Comparison of ENCODE assay signal across 8 mouse cellular contexts in the genomic region with DNA sequence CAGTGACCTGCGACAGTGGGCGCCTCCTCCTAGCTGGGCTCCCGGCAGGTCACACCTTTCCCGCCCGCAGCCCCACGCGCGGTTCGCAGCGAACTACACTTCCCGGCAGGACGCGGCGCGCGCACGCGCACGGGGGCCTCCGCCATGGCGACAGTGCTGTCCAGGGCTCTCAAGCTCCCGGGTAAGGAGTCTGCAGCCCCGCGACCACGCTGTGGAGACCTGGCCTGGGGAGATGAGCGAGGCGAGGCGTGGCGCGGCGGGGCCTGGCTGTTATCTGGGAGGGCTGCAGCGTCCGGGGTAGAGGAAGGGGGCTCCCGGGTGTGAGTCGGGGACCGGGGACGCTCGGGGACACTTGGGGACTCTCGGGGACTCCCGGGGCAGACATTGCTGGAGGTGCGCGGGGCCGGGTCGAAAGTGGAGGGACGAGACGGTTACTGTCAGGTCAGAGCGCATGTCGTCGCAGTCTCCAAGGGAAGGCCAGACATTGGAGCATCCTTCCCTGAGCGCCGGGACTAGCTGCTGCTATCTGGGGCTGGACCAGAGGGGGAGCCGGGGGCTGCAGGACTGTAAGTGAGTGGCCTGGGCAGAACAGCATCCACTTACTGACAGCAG. TPM values are rescaled to one million over a fixed set of nuclear protein-coding genes. Genes with fewer than 3 reads are reported as not detected.
A peak's percentile ranks its signal among the peaks of the same experiment; 100 is the strongest.
DNase-seq lines count a peak whose midpoint lies in the region; ATAC-seq lines count a peak whose summit lies in the region.

A gene (plus strand): TSS at position 57 of the 612 bp plus-strand sequence.
A gene (minus strand): TSS at position 102 of the 612 bp plus-strand sequence.

- H3K27me3 ChIP-seq in intestine, embryonic 15.5 days (replicated peaks): no peaks in the 10 kb centered on the region

- H3K27ac ChIP-seq in intestine, embryonic 15.5 days: peak within 1 kb of the TSS; percentile 80; the same call in 1 of the 2 replicates

- no peaks in the 10 kb centered on the region for H3K36me3 ChIP-seq in intestine, embryonic 15.5 days

- peak; percentile 80 for ATAC-seq in intestine, embryonic 15.5 days

- intact Hi-C loops in gastrocnemius, postnatal 36 days (cut with DNase I): no loop called here
- intact Hi-C loops in left cerebral cortex, postnatal 25 days (cut with DNase I): no loop called here

- under 1% methylated on average over 52 of the region's 52 CpGs for WGBS in intestine, embryonic 15.5 days

- no peaks in the 10 kb centered on the region for H3K9me3 ChIP-seq in intestine, embryonic 15.5 days

- peak; percentile 90 for DNase-seq in adrenal gland, postnatal 10 days
- DNase-seq in embryo, embryonic 11.5 days (ENCODE audit: low read depth, low spot score): peak; percentile 60
- peak; percentile 72 to 79 for DNase-seq in gastrocnemius, postnatal 36 days
- DNase-seq in left cerebral cortex, postnatal 25 days (ENCODE audit: low spot score in 2 of 2): peak; percentile 89 to 90
- DNase-seq in mesoderm, embryonic 11.5 days (ENCODE audit: low read depth, low spot score): peak; percentile 79
- peak; percentile 85 for DNase-seq in right cerebral cortex, postnatal 4 days
- peak; percentile 68 for DNase-seq in yolk sac, embryonic 10.5 days (ENCODE audit: low spot score)

- H3K4me2 ChIP-seq in intestine, embryonic 15.5 days (replicated peaks): peak within 1 kb of the TSS; percentile 92

- peak within 1 kb of the TSS; percentile 80 for H3K4me3 ChIP-seq in intestine, embryonic 15.5 days (replicated peaks)

- H3K9ac ChIP-seq in intestine, embryonic 15.5 days: peak within 1 kb of the TSS; percentile 76

- 0 out of 2 replicates have a peak, but pooled peaks cover 10% of the 10 kb centered on the region for H3K4me1 ChIP-seq in intestine, embryonic 15.5 days (replicated peaks)

RNA-seq across cellular contexts. Expression of the first gene that starts in this region (rescaled TPM):
- 10 to 100 TPM; 25.9 to 29.4 TPM for total RNA-seq in adrenal gland, postnatal 10 days (2021)
- total RNA-seq in gastrocnemius, postnatal 36 days (2021): 1 to 10 TPM; 2.4 to 4.3 TPM
- polyA plus RNA-seq in intestine, embryonic 15.5 days (2015; fragmentation: Nextera tagmentation; extraction: Ambion mirVana): 36.3 and 42.0 TPM in 2 replicates
- total RNA-seq in left cerebral cortex, postnatal 25 days (2021): 100 to 1,000 TPM; 143 to 147 TPM

RNA-seq across cellular contexts. Expression of the second gene that starts in this region (rescaled TPM):
- total RNA-seq in adrenal gland, postnatal 10 days (2021): 10 to 100 TPM; 47.4 to 58.4 TPM
- 1 to 10 TPM; 6.8 to 6.9 TPM for total RNA-seq in gastrocnemius, postnatal 36 days (2021)
- polyA plus RNA-seq in intestine, embryonic 15.5 days (2015; fragmentation: Nextera tagmentation; extraction: Ambion mirVana): 45.1 and 58.0 TPM in 2 replicates
- total RNA-seq in left cerebral cortex, postnatal 25 days (2021): 10 to 100 TPM; 42.6 to 43.9 TPM

Comparison
In these comparisons a context has a peak if more than half of its experiments do, and no peak if none do; other contexts are left out.
1. Peak in every context shown above with its lines: DNase-seq, ATAC-seq, H3K4me3 ChIP-seq and H3K27ac ChIP-seq.
2. RNA of the first gene that starts in this region (total RNA-seq): 143 to 147 TPM in left cerebral cortex, postnatal 25 days and 25.9 to 29.4 TPM in adrenal gland, postnatal 10 days; 2.4 to 4.3 TPM in gastrocnemius, postnatal 36 days; every median in the first group is over 4 times any median in the second.
3. RNA of the second gene that starts in this region (total RNA-seq): 47.4 to 58.4 TPM in adrenal gland, postnatal 10 days and 42.6 to 43.9 TPM in left cerebral cortex, postnatal 25 days; 6.8 to 6.9 TPM in gastrocnemius, postnatal 36 days; every median in the first group is over 4 times any median in the second.
4. RNA of the first gene that starts in this region (total RNA-seq): 143 to 147 TPM in left cerebral cortex, postnatal 25 days; 25.9 to 29.4 TPM in adrenal gland, postnatal 10 days; every median in the first group is over 4 times any median in the second.